Mouse (Mus musculus) lung, embryonic 14.5 days (tissue): ENCODE measurements around the gene Mycbp. TPM values are rescaled to one million over a fixed set of nuclear protein-coding genes. Genes with fewer than 3 reads are reported as not detected.
A peak's percentile ranks its signal among the peaks of the same experiment; 100 is the strongest.

ENCODE experiments used
- ATAC-seq: fragments of 200-750 bp; cut with Nextera tagmentation; 2 replicates; pipeline ENCODE4 v1.8.0; 2017; ENCODE audit warnings: mild to moderate bottlenecking, moderate TSS enrichment, moderate library complexity; ENCODE audit not compliant: insufficient read depth
- DNase-seq: peaks from one replicate; pipeline ENCODE4 v3.0.0-alpha.2; 2015
- H3K27ac ChIP-seq: fragments of 300-500 bp; sonication (generic); 2 replicates; pipeline ENCODE4 v1.5.1; 2014; ENCODE audit warnings: low read depth, mild to moderate bottlenecking, moderate library complexity
- H3K27me3 ChIP-seq: fragments of 300-500 bp; sonication (generic); 2 replicates; pipeline ENCODE4 v1.6.1; 2014; ENCODE audit warnings: low read length, control low read depth; ENCODE audit not compliant: insufficient read depth
- H3K36me3 ChIP-seq: fragments of 300-500 bp; sonication (generic); 2 replicates; pipeline ENCODE4 v1.6.1; 2014; ENCODE audit warnings: control low read depth; ENCODE audit not compliant: insufficient read depth
- H3K4me1 ChIP-seq: fragments of 300-500 bp; sonication (generic); 2 replicates; pipeline ENCODE4 v1.6.1; 2014; ENCODE audit warnings: antibody characterized with exemption, control low read depth; ENCODE audit not compliant: insufficient read depth
- H3K4me2 ChIP-seq: fragments of 300-500 bp; sonication (generic); 2 replicates; pipeline ENCODE4 v1.6.1; 2014; ENCODE audit warnings: mild to moderate bottlenecking
- H3K4me3 ChIP-seq: fragments of 300-500 bp; sonication (generic); 2 replicates; pipeline ENCODE4 v1.5.1; 2014; ENCODE audit warnings: low read depth, low read length
- H3K9ac ChIP-seq: fragments of 300-500 bp; sonication (generic); 2 replicates; pipeline ENCODE4 v1.6.1; 2014
- H3K9me3 ChIP-seq: fragments of 300-500 bp; sonication (generic); 2 replicates; pipeline ENCODE4 v1.6.1; 2016; ENCODE audit warnings: low read depth, low read length, control low read depth
- CTCF ChIP-seq: IDR thresholded peaks from 2 replicates; pipeline ENCODE4 v1.5.1; 2016; ENCODE audit warnings: antibody characterized with exemption, low read depth
- WGBS: fragments of 180-500 bp; shearing (Covaris S2); extraction: QIAGEN DNeasy Blood & Tissue Kit; methylation state at CpG from one replicate; pipeline ENCODE4 v1.1.7; 2014; 5-methylcytosine and 5-hydroxymethylcytosine counted together
- polyA plus RNA-seq: library from polyadenylated mRNA; unstranded; fragments of >200 nt; fragmentation: Nextera tagmentation; extraction: Ambion mirVana; gene quantifications from 2 replicates; pipeline ENCODE4 v1.2.1, GENCODE M21; 2014

Gene Mycbp
- 61.5 and 81.4 TPM in 2 replicates for polyA plus RNA-seq

DNA sequence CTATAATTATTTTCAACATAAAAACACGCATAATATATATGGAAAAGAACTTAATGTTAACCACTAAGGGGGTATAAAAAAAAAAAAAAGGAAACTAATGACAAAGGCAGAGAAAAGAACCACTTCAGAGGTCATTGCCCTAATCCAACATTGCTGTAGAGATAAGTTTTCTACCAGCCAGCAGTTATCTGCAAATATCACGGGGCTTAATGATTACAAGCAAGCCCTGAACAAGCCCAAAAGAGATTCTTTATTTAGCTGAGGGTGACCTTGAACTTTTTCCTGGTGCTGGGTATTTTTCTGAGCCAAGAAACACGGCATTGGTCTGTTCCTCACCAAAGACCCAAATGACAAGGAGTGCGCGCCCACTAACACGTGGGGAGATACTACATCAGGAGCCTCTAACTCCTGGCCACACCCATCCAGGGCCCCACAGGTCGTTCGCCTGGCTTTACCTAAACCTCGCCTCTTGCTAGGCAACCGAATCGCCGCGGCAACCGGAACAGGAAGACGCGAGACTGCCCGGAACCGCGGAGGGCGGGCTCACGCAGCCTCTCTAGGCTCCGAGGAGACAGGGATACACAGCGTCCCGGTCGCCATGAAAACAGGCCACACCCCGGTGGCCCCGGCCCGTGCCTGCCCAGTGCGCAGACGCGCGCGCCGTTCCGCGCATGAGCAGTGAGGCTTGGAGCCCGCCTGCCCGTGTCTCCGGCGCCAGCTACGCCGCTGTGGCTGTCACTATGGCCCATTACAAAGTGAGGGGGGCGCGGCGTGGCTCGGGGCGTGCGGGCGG, at the start of gene Mycbp:
Gene Mycbp, plus strand, starts transcription at position 500 of the 793 bp plus-strand sequence.
- 1% methylated on average over 49 of the region's 49 CpGs for WGBS
- Histone ChIP-seq H3K9me3 (no peaks in the 10 kb centered on the region), H3K9ac (peak within 1 kb of the TSS; percentile 75), H3K36me3 (peaks cover 14% of the 10 kb centered on the region), H3K4me1 (peaks cover 5% of the 10 kb centered on the region; the same call in 1 of the 2 replicates), H3K27ac (peak within 1 kb of the TSS; percentile 72), H3K4me2 (peak within 1 kb of the TSS; percentile 77), H3K4me3 (peak within 1 kb of the TSS; percentile 74), H3K27me3 (no peaks in the 10 kb centered on the region)
- DNase-seq (peak; percentile 99), ATAC-seq (peak; percentile 100)
- no peak for TF ChIP-seq CTCF

- H3K9me3 ChIP-seq: no peaks in the 10 kb centered on the region
- no peaks in the 10 kb centered on the region for H3K4me1 ChIP-seq
- no peak overlapping the region for H3K4me3 ChIP-seq
- H3K27ac ChIP-seq: no peak overlapping the region
- no peaks in the 10 kb centered on the region for H3K27me3 ChIP-seq
- ATAC-seq (no peak), DNase-seq (no peak)
- H3K36me3 ChIP-seq: no peaks in the 10 kb centered on the region
- no peak overlapping the region for H3K9ac ChIP-seq
- no peak overlapping the region for H3K4me2 ChIP-seq
- no peak for TF ChIP-seq CTCF
- WGBS: 66% methylated on average over 4 of the region's 4 CpGs
These were observed 47.7 kb upstream of the Mycbp start for GRCm38 (mm10) chr4:123856888-123857287.

DNA sequence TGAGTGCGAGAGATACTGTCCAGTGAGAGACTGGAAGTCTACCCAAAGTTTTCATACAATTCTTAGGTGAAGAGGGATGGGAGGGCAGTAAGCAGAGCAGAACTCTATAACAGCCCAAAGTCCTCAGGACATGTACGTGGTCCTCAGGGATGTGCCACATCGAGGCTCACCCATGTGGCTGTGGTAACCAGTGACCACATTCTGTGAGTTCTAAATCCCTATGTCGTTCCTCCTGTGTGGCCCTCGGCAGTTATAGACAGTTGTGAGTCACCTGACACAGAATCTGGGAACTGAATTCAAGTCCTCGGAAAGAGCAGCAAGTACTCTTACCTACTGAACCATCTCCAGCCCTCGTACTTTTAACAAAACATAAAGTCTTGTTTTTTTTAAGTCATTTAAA, 46.5 kb upstream of the Mycbp start:
- Histone ChIP-seq H3K4me2 (no peak overlapping the region), H3K9ac (no peak overlapping the region), H3K27ac (no peak overlapping the region), H3K4me1 (no peaks in the 10 kb centered on the region), H3K36me3 (no peaks in the 10 kb centered on the region), H3K27me3 (no peaks in the 10 kb centered on the region), H3K4me3 (no peak overlapping the region), H3K9me3 (no peaks in the 10 kb centered on the region)
- ATAC-seq: no peak
- 83% methylated on average over 7 of the region's 7 CpGs for WGBS
- DNase-seq: no peak
- no peak for TF ChIP-seq CTCF

- no peak for DNase-seq
- H3K4me3 ChIP-seq: no peak within 1 kb of the TSS
These were observed 45.3 kb upstream of the Mycbp start, which contains the start of gene 4933427I04Rik for GRCm38 (mm10) chr4:123859379-123859778. Gene 4933427I04Rik, plus strand, starts transcription at chr4:123859679.

DNA sequence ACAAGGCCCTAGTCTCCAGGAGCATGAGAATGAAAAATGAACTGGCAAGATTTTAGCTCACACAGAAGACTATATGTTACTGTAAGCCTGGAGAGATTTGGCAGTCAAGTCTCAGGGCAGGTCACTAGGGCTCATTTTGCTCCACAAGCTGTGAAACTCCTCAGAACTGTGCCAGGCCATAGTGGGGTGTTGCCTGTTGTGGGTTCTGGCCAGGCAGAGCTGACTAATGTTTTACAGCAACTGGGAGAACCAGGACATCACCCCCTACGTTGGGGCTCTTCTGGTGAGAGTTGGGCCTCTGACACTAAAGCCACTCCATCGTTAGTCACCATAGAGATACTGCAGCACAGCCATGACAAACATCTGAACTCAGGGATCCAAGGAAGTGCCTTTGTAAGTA, 44.8 kb upstream of the Mycbp start:
- Histone ChIP-seq H3K4me2 (no peak overlapping the region), H3K4me1 (no peaks in the 10 kb centered on the region), H3K27ac (no peak overlapping the region), H3K4me3 (no peak overlapping the region), H3K9ac (no peak overlapping the region), H3K36me3 (no peaks in the 10 kb centered on the region), H3K27me3 (no peaks in the 10 kb centered on the region), H3K9me3 (no peaks in the 10 kb centered on the region)
- TF ChIP-seq CTCF: no peak
- ATAC-seq: no peak
- DNase-seq: no peak
- WGBS: 47% methylated on average over 2 of the region's 2 CpGs

More at GRCm38 (mm10) chr4:123859379-123859778, 45.3 kb upstream of the Mycbp start, which contains the start of gene 4933427I04Rik:
- H3K27ac ChIP-seq: no peak within 1 kb of the TSS
- no peaks in the 10 kb centered on the region for H3K36me3 ChIP-seq
- no peak within 1 kb of the TSS for H3K4me2 ChIP-seq
- H3K9me3 ChIP-seq: no peaks in the 10 kb centered on the region
- 75% methylated on average over 3 of the region's 3 CpGs for WGBS
- no peak for ATAC-seq
- no peaks in the 10 kb centered on the region for H3K4me1 ChIP-seq
- TF ChIP-seq CTCF: no peak
- no peaks in the 10 kb centered on the region for H3K27me3 ChIP-seq
- no peak within 1 kb of the TSS for H3K9ac ChIP-seq

DNA sequence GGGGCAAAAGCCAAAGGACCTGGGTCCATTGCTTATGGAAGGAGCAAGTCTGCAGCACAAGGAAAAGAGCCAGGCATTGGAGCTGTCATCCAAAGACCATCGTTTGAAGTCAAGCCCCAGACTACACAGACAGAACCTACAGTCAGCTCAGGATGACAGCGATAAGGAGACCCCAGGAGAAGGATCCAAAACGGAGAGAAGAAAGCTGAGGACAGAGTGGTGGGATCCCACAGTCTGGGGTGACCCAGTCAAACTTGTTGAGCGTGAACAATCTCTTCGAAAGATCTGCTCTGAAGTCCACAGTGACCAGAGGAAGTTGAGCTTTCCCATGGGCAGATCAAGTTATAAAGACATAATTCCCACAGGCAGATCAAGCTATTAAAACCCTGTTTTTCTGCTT, 44.0 kb upstream of the Mycbp start:
- no peak for ATAC-seq
- no peaks in the 10 kb centered on the region for H3K4me1 ChIP-seq
- TF ChIP-seq CTCF: no peak

DNA sequence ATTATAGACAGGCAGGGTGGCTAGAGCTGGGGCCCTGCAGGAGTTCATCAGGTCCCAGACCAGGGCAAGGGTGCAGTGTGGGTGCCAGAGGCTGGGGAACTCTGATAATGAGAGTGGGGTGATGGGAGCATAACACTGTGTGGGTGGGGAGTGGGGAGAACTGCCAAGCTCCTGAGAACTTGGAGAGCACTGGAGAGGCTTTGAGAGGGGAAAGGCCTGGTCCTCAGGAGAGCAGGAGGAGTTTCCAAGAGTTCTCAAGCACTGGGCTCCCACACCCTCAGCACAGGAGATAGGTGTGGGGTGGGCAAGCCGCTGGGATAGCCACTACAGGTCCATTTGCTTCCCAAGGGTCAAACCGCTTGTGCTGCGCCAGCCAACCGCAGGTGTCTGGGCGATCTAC, 10.9 kb upstream of the Mycbp start:
- H3K4me3 ChIP-seq: no peak overlapping the region
- no peaks in the 10 kb centered on the region for H3K4me1 ChIP-seq
- no peak overlapping the region for H3K4me2 ChIP-seq
- H3K36me3 ChIP-seq: no peaks in the 10 kb centered on the region
- ATAC-seq (no peak), DNase-seq (no peak)
- H3K27me3 ChIP-seq: no peaks in the 10 kb centered on the region
- H3K9ac ChIP-seq: no peak overlapping the region
- WGBS: 83% methylated on average over 5 of the region's 5 CpGs
- no peaks in the 10 kb centered on the region for H3K9me3 ChIP-seq
- no peak overlapping the region for H3K27ac ChIP-seq
- TF ChIP-seq CTCF: no peak

More for the DNA sequence above, 44.0 kb upstream of the Mycbp start:
- no peak for DNase-seq
- no peak overlapping the region for H3K4me2 ChIP-seq
- no peak overlapping the region for H3K27ac ChIP-seq
- WGBS: 76% methylated on average over 5 of the region's 5 CpGs
- H3K36me3 ChIP-seq: no peaks in the 10 kb centered on the region
- no peak overlapping the region for H3K4me3 ChIP-seq
- no peaks in the 10 kb centered on the region for H3K27me3 ChIP-seq
- no peak overlapping the region for H3K9ac ChIP-seq
- no peaks in the 10 kb centered on the region for H3K9me3 ChIP-seq
